Mouse (Mus musculus) cerebellum, adult (tissue): Measurements from ENCODE around the gene Rarb.
"Not testable (repeated sequence)": the region's sequence is repeated elsewhere in the genome, so short reads cannot be mapped to it uniquely, and the experiment has no call there.

Experiments used
- ATAC-seq: cut with Nextera tagmentation; 2 replicates; pipeline ENCODE4 v1.9.2; 2017; ENCODE audit warnings: mild to moderate bottlenecking, moderate library complexity, mixed read lengths; ENCODE audit not compliant: insufficient number of reproducible peaks, low FRiP score, low TSS enrichment

The Rarb gene

GRCm38 (mm10) chr14:16818602-16819250 lies at the start of gene Rarb:
Gene Rarb (minus strand): TSS chr14:16819156.
- ATAC-seq = no peak

- ATAC-seq = 0 out of 2 replicates have a peak, but pooled peaks have one; percentile 15
Observed at GRCm38 (mm10) chr14:16842036-16842435, 23.1 kb upstream of the Rarb start.

DNA sequence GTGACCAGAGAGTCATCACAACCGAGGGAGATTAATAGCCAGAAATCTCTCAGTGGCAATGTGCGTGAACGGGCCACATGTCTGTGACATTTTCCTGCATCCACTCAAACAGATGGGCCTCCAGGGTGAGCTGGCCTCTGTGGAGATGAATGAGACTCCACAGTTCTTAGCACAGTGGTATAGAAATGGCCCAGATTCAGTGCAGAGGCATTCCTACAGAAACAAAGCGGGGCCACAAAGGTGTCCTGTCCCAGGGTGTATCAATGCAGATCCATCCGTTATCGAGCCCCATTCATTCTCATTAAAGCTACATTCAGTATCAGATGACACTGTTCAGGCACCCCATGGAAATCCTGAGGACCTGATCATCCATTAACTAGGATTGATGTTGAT lies 22.6 kb upstream of the Rarb start:
- ATAC-seq = peak; percentile 54; the same call in 1 of the 2 replicates

- peak; percentile 58; the same call in 1 of the 2 replicates for ATAC-seq
Observed at GRCm38 (mm10) chr14:16840951-16841596, 22.1 kb upstream of the Rarb start.

- ATAC-seq = no peak
Observed at GRCm38 (mm10) chr14:16840135-16840534, 21.2 kb upstream of the Rarb start.

- ATAC-seq = no peak
Observed at GRCm38 (mm10) chr14:16815096-16815741, 3.7 kb downstream of the Rarb start.

GRCm38 (mm10) chr14:16806155-16806554 lies 12.8 kb downstream of the Rarb start:
- no peak for ATAC-seq

DNA sequence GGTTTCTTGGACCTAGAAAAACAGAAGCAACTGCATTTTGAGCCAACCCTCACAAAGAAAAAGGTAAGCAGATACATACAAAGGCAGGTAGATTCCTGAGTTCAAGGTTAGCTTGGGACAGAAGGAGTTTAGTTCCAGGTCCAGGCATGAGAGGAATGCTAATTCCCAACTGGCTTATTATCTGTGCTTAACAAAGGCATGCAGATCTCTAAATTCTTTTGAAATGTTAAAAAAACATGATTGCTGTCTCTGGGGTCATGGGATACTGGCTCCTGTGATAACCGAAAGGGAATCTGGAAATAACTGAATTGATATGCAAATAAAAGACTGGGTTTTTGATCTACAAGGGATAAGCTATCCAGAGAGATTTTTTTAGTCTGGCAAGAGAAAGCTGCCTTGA lies 28.8 kb downstream of the Rarb start:
- ATAC-seq = no peak

- no peak for ATAC-seq
Observed at GRCm38 (mm10) chr14:16781942-16782541, 36.9 kb downstream of the Rarb start.

- no peak for ATAC-seq
Observed at GRCm38 (mm10) chr14:16776723-16777381, 42.1 kb downstream of the Rarb start.

- no peak for ATAC-seq
Observed at GRCm38 (mm10) chr14:16772927-16773326, 46.0 kb downstream of the Rarb start.

- no peak for ATAC-seq
Observed at GRCm38 (mm10) chr14:16765891-16766290, 53.1 kb downstream of the Rarb start.

DNA sequence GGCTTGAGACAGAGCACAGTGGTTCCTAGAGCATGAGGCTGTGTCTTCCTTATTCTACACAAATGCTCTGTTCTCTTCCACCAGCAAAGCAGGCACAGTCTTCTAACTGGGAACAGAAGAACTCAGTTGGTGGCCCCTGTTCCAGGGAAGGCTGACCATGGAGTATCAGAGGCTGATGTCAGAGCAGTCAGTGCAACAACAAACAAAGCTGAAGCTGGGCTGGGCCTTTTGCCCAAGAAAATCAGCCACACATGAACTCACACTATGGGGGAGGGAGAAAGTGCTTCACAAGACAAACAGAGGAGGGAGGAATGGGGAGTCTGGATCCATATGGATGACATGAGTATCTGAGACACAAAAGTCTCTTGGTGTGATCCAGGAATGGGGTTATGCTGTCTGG lies 56.2 kb downstream of the Rarb start:
- ATAC-seq = no peak

DNA sequence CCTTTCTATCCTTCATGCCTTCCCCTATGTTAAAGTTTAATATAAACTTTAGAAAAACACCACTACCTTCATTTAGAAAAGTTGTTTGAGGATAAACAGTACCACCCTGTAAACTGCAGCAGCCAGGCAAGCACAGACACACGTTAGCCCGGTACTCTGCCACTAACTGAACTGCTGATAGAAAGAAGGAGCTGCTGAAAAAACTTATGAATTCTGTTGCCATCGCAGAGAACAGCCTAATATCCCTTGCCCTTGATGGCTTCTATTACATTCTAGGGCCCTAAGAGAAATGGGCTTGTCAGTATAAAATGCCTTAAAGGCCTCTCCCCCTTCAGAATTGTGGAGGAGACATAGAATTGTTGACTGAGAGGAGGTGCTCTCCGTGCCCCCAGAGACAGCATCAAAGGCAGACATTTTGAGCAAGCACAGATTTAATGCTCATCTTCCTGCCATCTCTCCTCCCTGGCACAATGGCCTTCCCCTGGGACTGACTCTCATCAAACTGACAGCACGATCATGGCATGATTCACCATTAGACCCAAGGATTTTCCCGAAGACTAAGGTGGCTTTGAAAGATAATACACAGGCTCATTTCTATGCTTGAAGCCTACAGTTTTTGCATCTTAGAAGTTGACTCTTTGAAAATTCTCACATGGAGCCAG lies 60.1 kb downstream of the Rarb start:
- no peak for ATAC-seq

DNA sequence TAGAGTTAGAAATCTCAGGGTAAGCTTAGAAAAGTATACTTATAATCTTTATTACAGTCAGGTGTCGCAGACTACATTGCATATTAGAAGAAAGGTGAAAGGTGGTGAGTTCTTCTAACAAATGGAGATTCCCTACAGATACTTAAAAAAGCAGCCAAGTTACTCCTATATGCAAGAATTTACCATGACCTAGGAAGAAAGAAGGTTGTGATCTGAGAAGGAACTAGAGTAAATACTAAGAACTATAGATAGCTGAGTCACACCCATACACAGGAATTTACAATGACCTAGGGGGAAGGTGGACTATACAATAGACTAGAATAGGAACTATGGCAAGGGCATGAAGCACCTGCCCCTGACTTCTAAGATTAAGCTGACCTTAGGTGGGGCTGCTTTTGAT lies 63.4 kb downstream of the Rarb start:
- not testable (repeated sequence) for ATAC-seq

- ATAC-seq = no peak
Observed at GRCm38 (mm10) chr14:16752648-16753047, 66.3 kb downstream of the Rarb start.

DNA sequence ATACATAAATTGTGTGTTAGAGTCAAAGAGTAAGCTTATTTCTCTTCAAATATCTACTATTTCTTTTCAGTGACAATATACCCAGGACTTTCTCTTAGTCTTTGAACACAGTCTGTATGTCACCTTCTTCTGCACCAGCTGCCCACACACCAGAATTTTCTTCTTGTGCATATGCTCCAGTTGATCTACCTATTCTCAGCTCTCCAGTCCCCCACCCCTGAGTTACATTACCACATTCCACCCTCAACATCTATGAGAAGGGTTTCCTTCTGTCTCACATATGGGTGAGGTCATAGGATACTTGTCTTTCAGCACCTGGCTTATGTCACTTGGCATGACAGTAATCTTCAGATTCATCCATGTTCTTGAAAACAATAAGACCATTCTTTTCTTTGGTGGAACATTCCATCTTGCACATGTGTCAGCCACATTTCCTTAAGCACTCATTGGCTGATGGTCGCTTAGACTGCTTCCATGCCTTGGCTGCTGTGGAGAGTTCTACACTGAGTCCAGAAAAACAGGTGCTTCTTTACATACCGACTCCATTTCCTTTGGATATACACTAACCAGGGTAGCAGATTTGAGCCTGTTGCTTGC lies 71.9 kb downstream of the Rarb start:
- no peak for ATAC-seq

DNA sequence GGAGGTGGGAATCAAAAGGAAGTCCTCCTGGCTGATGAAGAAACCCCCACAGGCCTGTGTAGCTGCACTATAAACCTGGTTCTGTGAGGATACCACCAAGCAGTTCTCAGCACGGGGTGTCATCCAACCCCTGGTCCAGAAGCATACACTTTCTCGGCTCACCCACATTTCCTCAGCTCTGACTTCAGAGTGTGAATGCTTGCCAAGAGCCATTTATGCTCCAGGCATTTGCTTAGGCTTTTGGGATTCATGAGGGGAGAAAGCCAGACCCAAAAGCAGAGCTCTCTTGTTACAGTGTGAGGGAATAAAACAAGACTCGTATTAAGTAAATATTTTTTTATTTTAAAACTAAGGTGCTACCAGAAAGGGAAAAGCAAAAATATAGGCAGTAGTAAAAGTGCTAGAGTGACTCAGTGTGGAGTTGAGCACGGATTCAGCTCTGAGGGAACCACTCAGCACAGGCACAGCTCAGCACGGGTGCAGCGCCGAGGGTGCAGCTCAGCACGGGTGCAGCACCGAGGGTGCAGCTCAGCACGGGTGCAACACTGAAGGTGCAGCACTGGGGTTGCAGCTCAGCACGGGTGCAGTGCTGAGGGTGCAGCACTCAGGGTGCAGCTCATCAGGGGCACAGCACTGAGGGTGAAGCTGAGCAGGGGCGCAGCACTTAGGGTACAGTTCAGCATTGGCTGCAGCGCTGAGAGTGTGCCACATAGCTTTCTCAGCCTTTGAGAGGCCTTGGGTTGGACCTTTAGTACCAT lies 77.8 kb downstream of the Rarb start:
- ATAC-seq = no peak

GRCm38 (mm10) chr14:16738538-16738937 lies 80.4 kb downstream of the Rarb start:
- ATAC-seq = no peak
